Mouse (Mus musculus): ENCODE results near the gene Cdca7l. TPM values are rescaled to one million over a fixed set of nuclear protein-coding genes. Genes with fewer than 3 reads are reported as not detected.
"Not testable (repeated sequence)": the region's sequence is repeated elsewhere in the genome, so short reads cannot be mapped to it uniquely, and the experiment has no call there.

The Cdca7l gene
- polyA plus RNA-seq, 1 experiment from 2014 or later = 11.1 TPM

GRCm38 (mm10) chr12:117860840-117861239 is 56.8 kb downstream of the Cdca7l start:
- no peaks in the 10 kb centered on the region for H3K27me3 ChIP-seq (replicated peaks; ENCODE audit: control insufficient read depth, insufficient read depth, low read length)
- H3K9ac ChIP-seq (ENCODE audit: low read length) = no peak overlapping the region
- H3K9me3 ChIP-seq (replicated peaks; ENCODE audit: control insufficient read depth, low read length) = no peaks in the 10 kb centered on the region
- H3K27ac ChIP-seq (ENCODE audit: low read depth, low read length) = no peak overlapping the region
- H3K4me3 ChIP-seq (ENCODE audit: low read depth, low read length) = no peak overlapping the region
- H3K4me2 ChIP-seq (ENCODE audit: low read length) = no peak overlapping the region
- DNase-seq (ENCODE audit: low spot score) (no peak), ATAC-seq (no peak)
- no peaks in the 10 kb centered on the region for H3K4me1 ChIP-seq (ENCODE audit: control insufficient read depth, insufficient read depth, low read length)
- peaks cover 3% of the 10 kb centered on the region; the same call in 1 of the 2 replicates for H3K36me3 ChIP-seq (ENCODE audit: control insufficient read depth, insufficient read depth, low read length)
- 75% methylated on average over 7 of the region's 7 CpGs for WGBS

GRCm38 (mm10) chr12:117861249-117861648 is 57.2 kb downstream of the Cdca7l start:
- no peak overlapping the region for H3K27ac ChIP-seq (ENCODE audit: low read depth, low read length)

GRCm38 (mm10) chr12:117862655-117863054 is 58.6 kb downstream of the Cdca7l start:
- no peak overlapping the region for H3K4me2 ChIP-seq (ENCODE audit: low read length)
- no peak overlapping the region for H3K4me3 ChIP-seq (ENCODE audit: low read depth, low read length)
- DNase-seq (ENCODE audit: low spot score) = no peak
- no peak overlapping the region for H3K27ac ChIP-seq (ENCODE audit: low read depth, low read length)
- no peaks in the 10 kb centered on the region for H3K4me1 ChIP-seq (ENCODE audit: control insufficient read depth, insufficient read depth, low read length)
- H3K36me3 ChIP-seq (ENCODE audit: control insufficient read depth, insufficient read depth, low read length) = peaks cover 3% of the 10 kb centered on the region; the same call in 1 of the 2 replicates
- H3K27me3 ChIP-seq (replicated peaks; ENCODE audit: control insufficient read depth, insufficient read depth, low read length) = no peaks in the 10 kb centered on the region
- no peak for ATAC-seq
- 88% methylated on average over 5 of the region's 5 CpGs for WGBS
- H3K9ac ChIP-seq (ENCODE audit: low read length) = no peak overlapping the region
- no peaks in the 10 kb centered on the region for H3K9me3 ChIP-seq (replicated peaks; ENCODE audit: control insufficient read depth, low read length)

More at GRCm38 (mm10) chr12:117861249-117861648, 57.2 kb downstream of the Cdca7l start:
- no peak overlapping the region for H3K4me3 ChIP-seq (ENCODE audit: low read depth, low read length)
- no peaks in the 10 kb centered on the region for H3K4me1 ChIP-seq (ENCODE audit: control insufficient read depth, insufficient read depth, low read length)
- ATAC-seq (no peak), DNase-seq (ENCODE audit: low spot score) (no peak)
- H3K9me3 ChIP-seq (replicated peaks; ENCODE audit: control insufficient read depth, low read length) = no peaks in the 10 kb centered on the region
- H3K9ac ChIP-seq (ENCODE audit: low read length) = no peak overlapping the region
- peaks cover 3% of the 10 kb centered on the region; the same call in 1 of the 2 replicates for H3K36me3 ChIP-seq (ENCODE audit: control insufficient read depth, insufficient read depth, low read length)
- no peaks in the 10 kb centered on the region for H3K27me3 ChIP-seq (replicated peaks; ENCODE audit: control insufficient read depth, insufficient read depth, low read length)
- 57% methylated on average over 3 of the region's 3 CpGs for WGBS
- no peak overlapping the region for H3K4me2 ChIP-seq (ENCODE audit: low read length)

- no peak overlapping the region for H3K27ac ChIP-seq (ENCODE audit: low read depth, low read length)
- no peak for DNase-seq (ENCODE audit: low spot score)
- WGBS = 90% methylated on average over 4 of the region's 4 CpGs
- no peak for ATAC-seq
- no peaks in the 10 kb centered on the region for H3K27me3 ChIP-seq (replicated peaks; ENCODE audit: control insufficient read depth, insufficient read depth, low read length)
- H3K36me3 ChIP-seq (ENCODE audit: control insufficient read depth, insufficient read depth, low read length) = peaks cover 3% of the 10 kb centered on the region; the same call in 1 of the 2 replicates
- no peak overlapping the region for H3K4me2 ChIP-seq (ENCODE audit: low read length)
- no peak overlapping the region for H3K9ac ChIP-seq (ENCODE audit: low read length)
- H3K9me3 ChIP-seq (replicated peaks; ENCODE audit: control insufficient read depth, low read length) = no peaks in the 10 kb centered on the region
- no peak overlapping the region for H3K4me3 ChIP-seq (ENCODE audit: low read depth, low read length)
- no peaks in the 10 kb centered on the region for H3K4me1 ChIP-seq (ENCODE audit: control insufficient read depth, insufficient read depth, low read length)
Measured at GRCm38 (mm10) chr12:117867708-117868564, 63.8 kb downstream of the Cdca7l start.

- Histone ChIP-seq H3K4me1 (ENCODE audit: control insufficient read depth, insufficient read depth, low read length) (no peaks in the 10 kb centered on the region), H3K9me3 (replicated peaks; ENCODE audit: control insufficient read depth, low read length) (no peaks in the 10 kb centered on the region), H3K27me3 (replicated peaks; ENCODE audit: control insufficient read depth, insufficient read depth, low read length) (no peaks in the 10 kb centered on the region), H3K27ac (ENCODE audit: low read depth, low read length) (no peak overlapping the region), H3K9ac (ENCODE audit: low read length) (no peak overlapping the region), H3K36me3 (ENCODE audit: control insufficient read depth, insufficient read depth, low read length) (peaks cover 19% of the 10 kb centered on the region), H3K4me3 (ENCODE audit: low read depth, low read length) (no peak overlapping the region), H3K4me2 (ENCODE audit: low read length) (no peak overlapping the region)
- ATAC-seq (no peak), DNase-seq (ENCODE audit: low spot score) (no peak)
- WGBS = 93% methylated on average over 5 of the region's 5 CpGs
Measured at GRCm38 (mm10) chr12:117872265-117872664, 68.2 kb downstream of the Cdca7l start.

- no peak overlapping the region for H3K4me2 ChIP-seq (ENCODE audit: low read length)
- no peaks in the 10 kb centered on the region for H3K4me1 ChIP-seq (ENCODE audit: control insufficient read depth, insufficient read depth, low read length)
- H3K36me3 ChIP-seq (ENCODE audit: control insufficient read depth, insufficient read depth, low read length) = peaks cover 30% of the 10 kb centered on the region
- H3K27ac ChIP-seq (ENCODE audit: low read depth, low read length) = no peak overlapping the region
- H3K27me3 ChIP-seq (replicated peaks; ENCODE audit: control insufficient read depth, insufficient read depth, low read length) = no peaks in the 10 kb centered on the region
- no peak for ATAC-seq
- H3K9me3 ChIP-seq (replicated peaks; ENCODE audit: control insufficient read depth, low read length) = no peaks in the 10 kb centered on the region
- no peak overlapping the region for H3K9ac ChIP-seq (ENCODE audit: low read length)
- 92% methylated on average over 13 of the region's 13 CpGs for WGBS
- no peak overlapping the region for H3K4me3 ChIP-seq (ENCODE audit: low read depth, low read length)
- no peak for DNase-seq (ENCODE audit: low spot score)
Measured at GRCm38 (mm10) chr12:117878341-117878740, 74.3 kb downstream of the Cdca7l start.

GRCm38 (mm10) chr12:117884627-117885026 is 80.5 kb downstream of the Cdca7l start:
- H3K9me3 ChIP-seq (replicated peaks; ENCODE audit: control insufficient read depth, low read length) = no peaks in the 10 kb centered on the region
- H3K36me3 ChIP-seq (ENCODE audit: control insufficient read depth, insufficient read depth, low read length) = no peaks in the 10 kb centered on the region
- no peak for DNase-seq (ENCODE audit: low spot score)
- H3K4me1 ChIP-seq (ENCODE audit: control insufficient read depth, insufficient read depth, low read length) = no peaks in the 10 kb centered on the region
- H3K27me3 ChIP-seq (replicated peaks; ENCODE audit: control insufficient read depth, insufficient read depth, low read length) = no peaks in the 10 kb centered on the region
- H3K27ac ChIP-seq (ENCODE audit: low read depth, low read length) = no peak overlapping the region
- 94% methylated on average over 2 of the region's 2 CpGs for WGBS
- H3K9ac ChIP-seq (ENCODE audit: low read length) = no peak overlapping the region
- H3K4me3 ChIP-seq (ENCODE audit: low read depth, low read length) = no peak overlapping the region
- ATAC-seq = no peak
- H3K4me2 ChIP-seq (ENCODE audit: low read length) = no peak overlapping the region

- no peak overlapping the region for H3K4me3 ChIP-seq (ENCODE audit: low read depth, low read length)
- DNase-seq (ENCODE audit: low spot score) = no peak
- H3K9me3 ChIP-seq (replicated peaks; ENCODE audit: control insufficient read depth, low read length) = no peaks in the 10 kb centered on the region
- WGBS = 85% methylated on average over 3 of the region's 3 CpGs
- H3K4me1 ChIP-seq (ENCODE audit: control insufficient read depth, insufficient read depth, low read length) = no peaks in the 10 kb centered on the region
- H3K27me3 ChIP-seq (replicated peaks; ENCODE audit: control insufficient read depth, insufficient read depth, low read length) = no peaks in the 10 kb centered on the region
- H3K27ac ChIP-seq (ENCODE audit: low read depth, low read length) = no peak overlapping the region
- no peaks in the 10 kb centered on the region for H3K36me3 ChIP-seq (ENCODE audit: control insufficient read depth, insufficient read depth, low read length)
- H3K4me2 ChIP-seq (ENCODE audit: low read length) = no peak overlapping the region
- H3K9ac ChIP-seq (ENCODE audit: low read length) = no peak overlapping the region
- no peak for ATAC-seq
Measured at GRCm38 (mm10) chr12:117887422-117887821, 83.3 kb downstream of the Cdca7l start.

GRCm38 (mm10) chr12:117900798-117901197 is 96.7 kb downstream of the Cdca7l start:
- H3K4me3 ChIP-seq (ENCODE audit: low read depth, low read length); H3K9ac ChIP-seq (ENCODE audit: low read length); H3K27me3 ChIP-seq (replicated peaks; ENCODE audit: control insufficient read depth, insufficient read depth, low read length); H3K4me1 ChIP-seq (ENCODE audit: control insufficient read depth, insufficient read depth, low read length); H3K9me3 ChIP-seq (replicated peaks; ENCODE audit: control insufficient read depth, low read length); ATAC-seq; H3K36me3 ChIP-seq (ENCODE audit: control insufficient read depth, insufficient read depth, low read length); H3K27ac ChIP-seq (ENCODE audit: low read depth, low read length); DNase-seq (ENCODE audit: low spot score); H3K4me2 ChIP-seq (ENCODE audit: low read length): not testable (repeated sequence)
- no CpG with 5 or more reads among the region's 4 CpGs for WGBS
